Mouse (Mus musculus): ENCODE data around the gene Stk39. TPM values are rescaled to one million over a fixed set of nuclear protein-coding genes. Genes with fewer than 3 reads are reported as not detected.

The Stk39 gene
- total and polyA plus RNA-seq, 2 experiments, result 0.54 to 1.7 TPM

DNA sequence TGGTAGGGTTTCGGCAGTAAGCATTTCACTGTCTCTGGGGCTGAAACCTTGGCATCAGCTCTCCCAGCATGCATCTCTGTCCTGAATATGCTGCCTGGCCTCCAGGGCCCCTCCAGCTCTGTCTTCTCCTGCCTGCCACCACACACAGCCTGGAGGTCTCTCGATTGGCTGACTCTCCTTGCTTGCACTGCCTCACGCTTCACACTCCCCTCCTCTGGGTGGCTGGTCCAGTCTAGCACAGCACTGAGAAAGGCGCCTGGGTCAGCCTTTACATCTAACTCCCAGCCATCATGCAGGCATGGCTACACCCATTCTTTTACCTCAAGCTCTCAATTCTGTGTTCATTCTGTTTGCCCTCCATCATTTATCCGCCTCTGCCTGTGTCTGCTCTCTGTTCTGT lies 153.6 kb downstream of the Stk39 start:
- Histone ChIP-seq H3K79me2 (ENCODE audit: control insufficient read depth, insufficient read depth, low read length) (no peaks in the 10 kb centered on the region), H3K36me3 (ENCODE audit: control insufficient read depth, insufficient read depth, low read length) (no peaks in the 10 kb centered on the region), H3K4me1 (ENCODE audit: control insufficient read depth, insufficient read depth, low read length) (no peaks in the 10 kb centered on the region), H3K4me3 (ENCODE audit: insufficient read depth, low read depth, low read length) (no peak overlapping the region), H3K27ac (replicated peaks; ENCODE audit: insufficient read depth, low read depth, low read length) (no peak overlapping the region), H3K9ac (ENCODE audit: low read depth, low read length) (no peak overlapping the region), H3K27me3 (ENCODE audit: control insufficient read depth, insufficient read depth, low read length) (no peaks in the 10 kb centered on the region)
- TF ChIP-seq POLR2A (IDR thresholded peaks at IDR 0.05; ENCODE audit: extremely low read depth, insufficient read depth, low read length), result no peak
- TF ChIP-seq CTCF (IDR thresholded peaks at IDR 0.05; ENCODE audit: low read depth, low read length), result no peak
- 88% methylated on average over 5 of the region's 5 CpGs for WGBS
- DNase-seq (ENCODE audit: extremely low read depth, low read depth, low spot score), result no peak

DNA sequence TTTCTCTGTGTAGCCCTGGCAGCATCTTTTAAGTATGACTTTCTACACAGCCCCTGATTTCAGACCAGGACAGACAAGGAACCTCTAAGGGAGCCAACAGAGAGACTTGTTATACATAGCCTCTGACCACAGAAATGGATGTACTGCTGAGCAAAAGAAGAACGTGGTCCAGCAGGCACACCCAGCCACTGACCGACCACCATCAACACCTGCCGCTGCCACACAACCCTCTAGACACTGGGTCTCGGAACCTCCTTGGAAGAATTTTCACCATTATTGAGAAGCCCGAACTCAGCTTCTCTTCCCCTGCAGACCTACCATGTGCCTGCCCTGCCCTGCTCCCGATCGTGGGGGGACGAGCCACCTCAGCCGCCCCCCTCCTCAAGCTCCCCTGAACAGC lies 154.2 kb downstream of the Stk39 start:
- no peaks in the 10 kb centered on the region for H3K36me3 ChIP-seq (ENCODE audit: control insufficient read depth, insufficient read depth, low read length)
- TF ChIP-seq CTCF (IDR thresholded peaks at IDR 0.05; ENCODE audit: low read depth, low read length), result no peak
- no peak for TF ChIP-seq POLR2A (IDR thresholded peaks at IDR 0.05; ENCODE audit: extremely low read depth, insufficient read depth, low read length)
- 94% methylated on average over 9 of the region's 9 CpGs for WGBS

DNA sequence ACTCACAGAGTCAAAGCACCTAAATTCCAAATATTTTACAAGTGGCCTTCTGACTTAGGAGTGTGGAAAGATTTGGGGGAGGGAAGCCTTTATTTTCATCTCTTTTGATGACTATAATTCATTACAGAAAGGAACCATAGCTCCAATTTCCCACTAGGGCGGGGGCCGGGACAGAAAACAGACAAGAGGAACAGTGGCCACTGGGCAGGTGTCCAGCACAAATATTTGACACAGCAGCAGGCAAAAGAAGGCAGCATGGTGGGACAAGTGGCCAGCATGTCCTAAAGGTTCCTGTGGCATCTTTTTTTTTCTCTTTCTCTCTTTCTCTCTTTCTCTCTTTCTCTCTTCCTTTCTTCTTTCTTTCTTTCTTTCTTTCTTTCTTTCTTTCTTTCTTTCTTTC lies 154.6 kb downstream of the Stk39 start:
- no peak overlapping the region for H3K4me3 ChIP-seq (ENCODE audit: insufficient read depth, low read depth, low read length)
- H3K9ac ChIP-seq (ENCODE audit: low read depth, low read length), result no peak overlapping the region
- H3K36me3 ChIP-seq (ENCODE audit: control insufficient read depth, insufficient read depth, low read length), result no peaks in the 10 kb centered on the region
- H3K79me2 ChIP-seq (ENCODE audit: control insufficient read depth, insufficient read depth, low read length), result no peaks in the 10 kb centered on the region
- DNase-seq (ENCODE audit: extremely low read depth, low read depth, low spot score), result no peak
- H3K4me1 ChIP-seq (ENCODE audit: control insufficient read depth, insufficient read depth, low read length), result no peaks in the 10 kb centered on the region
- H3K27me3 ChIP-seq (ENCODE audit: control insufficient read depth, insufficient read depth, low read length), result no peaks in the 10 kb centered on the region
- 16% methylated on average over 2 of the region's 2 CpGs for WGBS
- no peak for TF ChIP-seq POLR2A (IDR thresholded peaks at IDR 0.05; ENCODE audit: extremely low read depth, insufficient read depth, low read length)
- TF ChIP-seq CTCF (IDR thresholded peaks at IDR 0.05; ENCODE audit: low read depth, low read length), result no peak
- H3K27ac ChIP-seq (replicated peaks; ENCODE audit: insufficient read depth, low read depth, low read length), result no peak overlapping the region

More for the DNA sequence above, 154.2 kb downstream of the Stk39 start:
- Histone ChIP-seq H3K27me3 (ENCODE audit: control insufficient read depth, insufficient read depth, low read length) (no peaks in the 10 kb centered on the region), H3K27ac (replicated peaks; ENCODE audit: insufficient read depth, low read depth, low read length) (no peak overlapping the region), H3K9ac (ENCODE audit: low read depth, low read length) (no peak overlapping the region), H3K4me3 (ENCODE audit: insufficient read depth, low read depth, low read length) (no peak overlapping the region), H3K4me1 (ENCODE audit: control insufficient read depth, insufficient read depth, low read length) (no peaks in the 10 kb centered on the region), H3K79me2 (ENCODE audit: control insufficient read depth, insufficient read depth, low read length) (no peaks in the 10 kb centered on the region)
- DNase-seq (ENCODE audit: extremely low read depth, low read depth, low spot score), result no peak

DNA sequence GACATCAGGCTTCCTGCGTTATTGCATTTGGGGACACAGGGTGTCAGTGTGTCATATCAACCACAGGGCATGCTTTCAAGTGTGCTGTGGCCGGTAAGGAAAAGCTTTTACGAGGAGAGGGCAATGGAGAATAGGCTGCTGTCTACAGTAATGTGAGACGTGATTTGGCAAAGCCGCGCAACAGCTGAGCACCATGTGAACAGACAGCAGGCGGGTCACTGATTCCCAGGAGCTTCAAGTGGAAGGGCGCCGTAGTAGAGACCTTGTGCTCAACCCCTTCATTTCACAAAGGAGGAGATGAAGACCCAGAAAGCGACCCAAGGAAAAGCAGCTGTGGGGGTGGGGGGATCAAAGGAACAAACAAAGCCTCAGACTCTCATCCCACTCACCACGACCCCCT lies 156.8 kb downstream of the Stk39 start:
- Histone ChIP-seq H3K27ac (replicated peaks; ENCODE audit: insufficient read depth, low read depth, low read length) (no peak overlapping the region), H3K4me1 (ENCODE audit: control insufficient read depth, insufficient read depth, low read length) (no peaks in the 10 kb centered on the region), H3K4me3 (ENCODE audit: insufficient read depth, low read depth, low read length) (no peak overlapping the region), H3K79me2 (ENCODE audit: control insufficient read depth, insufficient read depth, low read length) (no peaks in the 10 kb centered on the region), H3K27me3 (ENCODE audit: control insufficient read depth, insufficient read depth, low read length) (no peaks in the 10 kb centered on the region), H3K9ac (ENCODE audit: low read depth, low read length) (no peak overlapping the region), H3K36me3 (ENCODE audit: control insufficient read depth, insufficient read depth, low read length) (no peaks in the 10 kb centered on the region)
- 94% methylated on average over 11 of the region's 11 CpGs for WGBS
- DNase-seq (ENCODE audit: extremely low read depth, low read depth, low spot score), result no peak
- TF ChIP-seq CTCF (IDR thresholded peaks at IDR 0.05; ENCODE audit: low read depth, low read length) (no peak), POLR2A (IDR thresholded peaks at IDR 0.05; ENCODE audit: extremely low read depth, insufficient read depth, low read length) (no peak)

GRCm38 (mm10) chr2:68310121-68310520 lies 161.9 kb downstream of the Stk39 start:
- 90% methylated on average over 3 of the region's 3 CpGs for WGBS
- DNase-seq (ENCODE audit: extremely low read depth, low read depth, low spot score), result peak; percentile 26

DNA sequence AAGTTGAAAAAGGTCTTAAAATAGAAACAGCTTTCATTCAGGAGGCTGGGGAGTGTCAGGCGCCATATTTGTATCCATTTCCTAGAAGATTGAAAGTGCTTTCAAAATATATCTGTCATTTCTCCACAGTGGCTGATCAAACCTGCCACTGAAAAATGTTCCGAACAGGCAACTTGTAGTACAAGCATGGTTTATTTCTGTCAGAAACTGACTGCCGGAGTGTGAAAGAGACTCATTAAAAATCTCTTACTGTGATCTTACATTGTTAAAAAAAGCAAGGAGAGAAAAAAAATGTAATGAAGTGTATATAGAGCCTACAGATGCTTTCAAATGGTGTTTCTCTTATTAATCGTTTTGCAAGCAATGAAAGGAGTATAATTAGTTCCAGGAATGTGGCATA lies 165.5 kb downstream of the Stk39 start:
- Histone ChIP-seq H3K27ac (replicated peaks; ENCODE audit: insufficient read depth, low read depth, low read length) (no peak overlapping the region), H3K4me1 (ENCODE audit: control insufficient read depth, insufficient read depth, low read length) (no peaks in the 10 kb centered on the region), H3K4me3 (ENCODE audit: insufficient read depth, low read depth, low read length) (no peak overlapping the region), H3K27me3 (ENCODE audit: control insufficient read depth, insufficient read depth, low read length) (no peaks in the 10 kb centered on the region), H3K36me3 (ENCODE audit: control insufficient read depth, insufficient read depth, low read length) (no peaks in the 10 kb centered on the region), H3K9ac (ENCODE audit: low read depth, low read length) (no peak overlapping the region), H3K79me2 (ENCODE audit: control insufficient read depth, insufficient read depth, low read length) (no peaks in the 10 kb centered on the region)
- WGBS, result 91% methylated on average over 4 of the region's 4 CpGs
- DNase-seq (ENCODE audit: extremely low read depth, low read depth, low spot score), result no peak
- TF ChIP-seq POLR2A (IDR thresholded peaks at IDR 0.05; ENCODE audit: extremely low read depth, insufficient read depth, low read length) (no peak), CTCF (IDR thresholded peaks at IDR 0.05; ENCODE audit: low read depth, low read length) (no peak)

More at GRCm38 (mm10) chr2:68310121-68310520, 161.9 kb downstream of the Stk39 start:
- H3K36me3 ChIP-seq (ENCODE audit: control insufficient read depth, insufficient read depth, low read length), result no peaks in the 10 kb centered on the region
- H3K27ac ChIP-seq (replicated peaks; ENCODE audit: insufficient read depth, low read depth, low read length), result no peak overlapping the region
- no peak for TF ChIP-seq CTCF (IDR thresholded peaks at IDR 0.05; ENCODE audit: low read depth, low read length)
- TF ChIP-seq POLR2A (IDR thresholded peaks at IDR 0.05; ENCODE audit: extremely low read depth, insufficient read depth, low read length), result no peak
- H3K79me2 ChIP-seq (ENCODE audit: control insufficient read depth, insufficient read depth, low read length), result no peaks in the 10 kb centered on the region
- H3K9ac ChIP-seq (ENCODE audit: low read depth, low read length), result no peak overlapping the region
- H3K27me3 ChIP-seq (ENCODE audit: control insufficient read depth, insufficient read depth, low read length), result no peaks in the 10 kb centered on the region
- H3K4me1 ChIP-seq (ENCODE audit: control insufficient read depth, insufficient read depth, low read length), result no peaks in the 10 kb centered on the region
- H3K4me3 ChIP-seq (ENCODE audit: insufficient read depth, low read depth, low read length), result no peak overlapping the region
